7 mouse cellular contexts compared by ENCODE assay signal in genomic region chr7:141122689-141123516, GRCm38 (mm10). TPM values are rescaled to one million over a fixed set of nuclear protein-coding genes. Genes with fewer than 3 reads are reported as not detected.
DNase-seq lines count a peak whose midpoint lies in the region; ATAC-seq lines count a peak whose summit lies in the region.

No protein-coding gene starts in this region.

- peak overlapping the region; percentile 73 for H3K27ac ChIP-seq in embryonic facial prominence, embryonic 12.5 days
- H3K27ac ChIP-seq in limb, embryonic 11.5 days (replicated peaks; ENCODE audit: low read depth, low read length): peak overlapping the region; percentile 79; the same call in 1 of the 2 replicates
- H3K27ac ChIP-seq in midbrain, embryonic 14.5 days (replicated peaks; ENCODE audit: low read depth, low read length): peak overlapping the region; percentile 79

- peak overlapping the region; percentile 53 for H3K4me2 ChIP-seq in embryonic facial prominence, embryonic 12.5 days (replicated peaks)
- H3K4me2 ChIP-seq in limb, embryonic 11.5 days (ENCODE audit: low read depth, severe bottlenecking): peak overlapping the region; percentile 72
- peak overlapping the region; percentile 73 for H3K4me2 ChIP-seq in midbrain, embryonic 14.5 days (ENCODE audit: low read length)

- peaks cover 5% of the 10 kb centered on the region; the same call in 1 of the 2 replicates for H3K27me3 ChIP-seq in embryonic facial prominence, embryonic 12.5 days
- no peaks in the 10 kb centered on the region for H3K27me3 ChIP-seq in limb, embryonic 11.5 days (ENCODE audit: control insufficient read depth, insufficient read depth, low read length)
- no peaks in the 10 kb centered on the region for H3K27me3 ChIP-seq in midbrain, embryonic 14.5 days (ENCODE audit: control insufficient read depth, insufficient read depth, low read length)

- 2% methylated on average over 29 of the region's 29 CpGs for WGBS in embryonic facial prominence, embryonic 12.5 days
- 2% methylated on average over 29 of the region's 29 CpGs for WGBS in limb, embryonic 11.5 days
- 3% methylated on average over 29 of the region's 29 CpGs for WGBS in midbrain, embryonic 14.5 days

- H3K9me3 ChIP-seq in embryonic facial prominence, embryonic 12.5 days: no peaks in the 10 kb centered on the region
- no peaks in the 10 kb centered on the region for H3K9me3 ChIP-seq in limb, embryonic 11.5 days (ENCODE audit: control insufficient read depth, low read length)
- H3K9me3 ChIP-seq in midbrain, embryonic 14.5 days (ENCODE audit: control insufficient read depth, low read length): no peaks in the 10 kb centered on the region

- H3K4me1 ChIP-seq in embryonic facial prominence, embryonic 12.5 days: 0 out of 2 replicates have a peak, but pooled peaks cover 3% of the 10 kb centered on the region
- H3K4me1 ChIP-seq in limb, embryonic 11.5 days (ENCODE audit: control insufficient read depth, insufficient read depth, low read length): no peaks in the 10 kb centered on the region
- H3K4me1 ChIP-seq in midbrain, embryonic 14.5 days (ENCODE audit: control insufficient read depth, insufficient read depth, low read length): no peaks in the 10 kb centered on the region

- H3K36me3 ChIP-seq in embryonic facial prominence, embryonic 12.5 days: no peaks in the 10 kb centered on the region
- H3K36me3 ChIP-seq in limb, embryonic 11.5 days (ENCODE audit: control insufficient read depth, insufficient read depth, low read length): no peaks in the 10 kb centered on the region
- H3K36me3 ChIP-seq in midbrain, embryonic 14.5 days (ENCODE audit: control insufficient read depth, insufficient read depth, low read length): no peaks in the 10 kb centered on the region

- ATAC-seq in embryonic facial prominence, embryonic 12.5 days (ENCODE audit: insufficient number of reproducible peaks, insufficient read depth, low FRiP score, low TSS enrichment): peak; percentile 97
- ATAC-seq in limb, embryonic 11.5 days (ENCODE audit: insufficient number of reproducible peaks, low FRiP score, low TSS enrichment, low read depth): peak; percentile 98
- ATAC-seq in midbrain, embryonic 14.5 days (ENCODE audit: low FRiP score, low TSS enrichment): peak; percentile 94

- peak overlapping the region; percentile 41 for H3K9ac ChIP-seq in embryonic facial prominence, embryonic 12.5 days
- H3K9ac ChIP-seq in limb, embryonic 11.5 days (ENCODE audit: low read length): peak overlapping the region; percentile 68
- peak overlapping the region; percentile 65 for H3K9ac ChIP-seq in midbrain, embryonic 14.5 days (replicated peaks; ENCODE audit: low read length)

- H3K4me3 ChIP-seq in embryonic facial prominence, embryonic 12.5 days: peak overlapping the region; percentile 53
- peak overlapping the region; percentile 52 for H3K4me3 ChIP-seq in limb, embryonic 11.5 days (ENCODE audit: low read depth, low read length)
- H3K4me3 ChIP-seq in midbrain, embryonic 14.5 days (replicated peaks; ENCODE audit: low read depth, low read length): peak overlapping the region; percentile 60

- DNase-seq in adrenal gland, postnatal 25 days: peak; percentile 94
- DNase-seq in heart, adult 11 months: peak; percentile 100
- peak; percentile 98 for DNase-seq in kidney, adult 18-20 months
- DNase-seq in limb, embryonic 11.5 days (ENCODE audit: low spot score): peak; percentile 98
- peak; percentile 92 for DNase-seq in midbrain, embryonic 14.5 days
- peak; percentile 93 to 96 for DNase-seq in spleen, adult 18-20 months

RNA-seq across cellular contexts. Expression of gene Ptdss2, which starts 0.7 kb away (rescaled TPM):
- 29.1 and 48.2 TPM in 2 replicates for total RNA-seq in adrenal gland, postnatal 25 days (2021)
- 82.2 and 84.7 TPM in 2 replicates for polyA plus RNA-seq in embryonic facial prominence, embryonic 12.5 days (2016; fragmentation: Nextera tagmentation; extraction: Ambion mirVana)
- 70.0 and 70.6 TPM in 2 replicates for polyA plus RNA-seq in limb, embryonic 11.5 days (2014; fragmentation: Nextera tagmentation; extraction: Ambion mirVana)
- polyA plus RNA-seq in midbrain, embryonic 14.5 days (2014; fragmentation: Nextera tagmentation; extraction: Ambion mirVana): 69.4 and 77.6 TPM in 2 replicates

RNA-seq across cellular contexts. Expression of gene Ano9, which starts 5.3 kb away (rescaled TPM):
- total RNA-seq in adrenal gland, postnatal 25 days (2021): 0.33 TPM in 1 of 2 replicates, not detected in the other
- polyA plus RNA-seq in embryonic facial prominence, embryonic 12.5 days (2016; fragmentation: Nextera tagmentation; extraction: Ambion mirVana): 2.2 and 2.5 TPM in 2 replicates
- polyA plus RNA-seq in limb, embryonic 11.5 days (2014; fragmentation: Nextera tagmentation; extraction: Ambion mirVana): 0.76 and 0.85 TPM in 2 replicates
- 0.14 and 0.18 TPM in 2 replicates for polyA plus RNA-seq in midbrain, embryonic 14.5 days (2014; fragmentation: Nextera tagmentation; extraction: Ambion mirVana)

RNA-seq across cellular contexts. Expression of gene Sigirr, which starts 22.5 kb away (rescaled TPM):
- 4.5 and 5.0 TPM in 2 replicates for total RNA-seq in adrenal gland, postnatal 25 days (2021)
- 1.9 and 3.0 TPM in 2 replicates for polyA plus RNA-seq in embryonic facial prominence, embryonic 12.5 days (2016; fragmentation: Nextera tagmentation; extraction: Ambion mirVana)
- 1.9 and 2.8 TPM in 2 replicates for polyA plus RNA-seq in limb, embryonic 11.5 days (2014; fragmentation: Nextera tagmentation; extraction: Ambion mirVana)
- polyA plus RNA-seq in midbrain, embryonic 14.5 days (2014; fragmentation: Nextera tagmentation; extraction: Ambion mirVana): 1.2 and 2.1 TPM in 2 replicates

RNA-seq across cellular contexts. Expression of gene Pkp3, which starts 44.9 kb away (rescaled TPM):
- total RNA-seq in adrenal gland, postnatal 25 days (2021): 0.86 and 1.2 TPM in 2 replicates
- polyA plus RNA-seq in embryonic facial prominence, embryonic 12.5 days (2016; fragmentation: Nextera tagmentation; extraction: Ambion mirVana): 13.3 and 16.2 TPM in 2 replicates
- 3.3 and 3.9 TPM in 2 replicates for polyA plus RNA-seq in limb, embryonic 11.5 days (2014; fragmentation: Nextera tagmentation; extraction: Ambion mirVana)
- not detected in 2 replicates for polyA plus RNA-seq in midbrain, embryonic 14.5 days (2014; fragmentation: Nextera tagmentation; extraction: Ambion mirVana)

RNA-seq across cellular contexts. Expression of gene Rnh1, which starts 49.8 kb away (rescaled TPM):
- 298 and 356 TPM in 2 replicates for total RNA-seq in adrenal gland, postnatal 25 days (2021)
- 87.9 and 88.1 TPM in 2 replicates for polyA plus RNA-seq in embryonic facial prominence, embryonic 12.5 days (2016; fragmentation: Nextera tagmentation; extraction: Ambion mirVana)
- 82.9 and 88.3 TPM in 2 replicates for polyA plus RNA-seq in limb, embryonic 11.5 days (2014; fragmentation: Nextera tagmentation; extraction: Ambion mirVana)
- polyA plus RNA-seq in midbrain, embryonic 14.5 days (2014; fragmentation: Nextera tagmentation; extraction: Ambion mirVana): 39.3 and 39.7 TPM in 2 replicates

Comparison
In these comparisons a context has a peak if more than half of its experiments do, and no peak if none do; other contexts are left out.
1. Peak in every context shown above with its lines: DNase-seq, ATAC-seq, H3K4me3 ChIP-seq and H3K27ac ChIP-seq.